Mouse (Mus musculus) liver, postnatal 0 days (tissue): ENCODE measurements around the gene Bckdhb.

Experiments
- CTCF ChIP-seq: sonication (generic); IDR thresholded peaks from 2 replicates; pipeline ENCODE4 v1.5.1; 2016; ENCODE audit warnings: antibody characterized with exemption, low read depth
- EP300 ChIP-seq: IDR thresholded peaks from 2 replicates; pipeline ENCODE4 v1.6.1; 2016; ENCODE audit warnings: antibody characterized with exemption, low read depth, mild to moderate bottlenecking

DNA sequence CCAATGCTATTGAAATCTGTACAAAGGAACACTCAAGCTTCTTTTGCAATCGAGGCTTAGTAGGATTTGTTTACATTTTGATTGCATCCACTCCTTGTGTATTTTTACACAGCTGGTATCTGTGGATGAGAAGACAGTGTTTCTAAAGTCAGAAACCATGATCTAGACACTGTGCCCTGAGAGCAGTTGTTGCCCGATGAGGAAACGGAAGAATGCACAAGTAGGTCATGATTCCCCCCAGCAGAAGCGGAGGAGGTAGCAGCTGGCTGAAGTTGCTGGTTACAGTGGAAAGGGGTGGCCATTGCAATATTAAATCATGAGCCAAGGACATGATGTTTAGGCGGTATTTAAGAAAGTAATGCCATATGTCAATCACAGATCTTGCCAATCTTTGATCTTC lies 36.7 kb upstream of the Bckdhb start:
- no peak for TF ChIP-seq CTCF
- TF ChIP-seq EP300: no peak
